Comparison of ENCODE assay signal across 8 mouse cellular contexts in the genomic region with DNA sequence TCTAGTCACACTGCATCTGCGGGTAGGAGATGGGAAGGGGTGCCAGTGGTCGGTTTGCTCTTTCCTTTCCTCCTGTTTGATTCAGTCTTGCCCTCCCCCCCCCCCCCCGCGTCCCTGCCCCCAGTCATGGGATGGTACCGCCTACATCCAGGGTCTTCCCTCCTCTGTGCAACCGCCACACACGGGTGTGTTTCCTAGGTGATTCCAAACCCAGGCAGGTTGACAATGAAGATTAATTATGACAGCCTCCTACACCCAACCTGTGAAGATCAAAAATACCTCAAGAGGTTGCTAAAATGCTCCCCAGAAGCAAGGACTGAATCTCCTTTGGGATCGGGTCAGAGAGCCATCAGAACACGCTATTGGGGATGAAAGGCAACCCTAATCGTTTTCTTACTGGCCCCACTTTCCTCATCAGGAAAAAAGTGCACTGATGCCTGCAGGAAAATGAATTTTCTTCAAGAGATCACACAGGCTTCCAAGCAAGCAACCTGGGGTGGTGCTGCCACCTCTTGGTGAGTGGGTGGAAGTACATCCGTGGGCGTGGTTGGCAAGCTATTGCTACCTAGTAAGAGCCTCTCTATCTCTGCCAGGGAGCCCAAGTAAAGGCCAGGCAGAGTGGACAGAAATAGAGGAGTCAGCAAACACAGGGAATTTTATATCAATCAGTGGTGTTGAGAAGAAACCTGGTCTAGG. TPM values are rescaled to one million over a fixed set of nuclear protein-coding genes. Genes with fewer than 3 reads are reported as not detected.
DNase-seq lines count a peak whose midpoint lies in the region; ATAC-seq and TF ChIP-seq lines count a peak whose summit lies in the region.

No protein-coding gene starts in this region.

- ATAC-seq in embryonic facial prominence, embryonic 15.5 days (ENCODE audit: insufficient number of reproducible peaks, low FRiP score, low TSS enrichment, low read depth) = peak; percentile 59; the same call in 1 of the 2 replicates
- peak; percentile 61; the same call in 1 of the 2 replicates for ATAC-seq in kidney, embryonic 15.5 days (replicated peaks; ENCODE audit: low FRiP score)
- peak; percentile 84 for ATAC-seq in monocyte, adult 5-6 weeks (replicated peaks; ENCODE audit: insufficient number of reproducible peaks, low FRiP score, low TSS enrichment, poor library complexity, severe bottlenecking)

- H3K9me3 ChIP-seq in embryonic facial prominence, embryonic 15.5 days (replicated peaks) = no peaks in the 10 kb centered on the region
- H3K9me3 ChIP-seq in heart, embryonic 10.5 days = no peaks in the 10 kb centered on the region
- no peaks in the 10 kb centered on the region for H3K9me3 ChIP-seq in kidney, embryonic 15.5 days (replicated peaks)

- H3K4me3 ChIP-seq in bone marrow, adult 2 months (replicated peaks; ENCODE audit: control insufficient read depth, low read depth, low read length) = no peak overlapping the region
- H3K4me3 ChIP-seq in embryonic facial prominence, embryonic 15.5 days (replicated peaks) = peak overlapping the region; percentile 39
- peak overlapping the region; percentile 52 for H3K4me3 ChIP-seq in heart, embryonic 10.5 days
- peak overlapping the region; percentile 39 for H3K4me3 ChIP-seq in kidney, embryonic 15.5 days (replicated peaks)

- no peak for TF ChIP-seq POLR2A in bone marrow, adult 2 months (IDR thresholded peaks at IDR 0.05; ENCODE audit: borderline replicate concordance, control insufficient read depth, low read depth, low read length)

- peak; percentile 77 for DNase-seq in A20 (ENCODE audit: low read depth, low spot score)
- DNase-seq in heart, embryonic 10.5 days (ENCODE audit: low spot score) = peak; percentile 93
- peak; percentile 88 for DNase-seq in liver
- peak; percentile 86 to 93 for DNase-seq in spleen, postnatal 4 days (ENCODE audit: low spot score in 2 of 2)

- no peak overlapping the region for H3K27ac ChIP-seq in bone marrow, adult 2 months (ENCODE audit: control insufficient read depth, insufficient read depth, low read depth, low read length, poor library complexity)
- H3K27ac ChIP-seq in embryonic facial prominence, embryonic 15.5 days (replicated peaks) = peak overlapping the region; percentile 55; the same call in 1 of the 2 replicates
- H3K27ac ChIP-seq in heart, embryonic 10.5 days = peak overlapping the region; percentile 79
- H3K27ac ChIP-seq in kidney, embryonic 15.5 days = peak overlapping the region; percentile 78

- H3K36me3 ChIP-seq in embryonic facial prominence, embryonic 15.5 days = no peaks in the 10 kb centered on the region
- H3K36me3 ChIP-seq in heart, embryonic 10.5 days = no peaks in the 10 kb centered on the region
- H3K36me3 ChIP-seq in kidney, embryonic 15.5 days = no peaks in the 10 kb centered on the region

- peaks cover 1% of the 10 kb centered on the region; the same call in 1 of the 2 replicates for H3K4me1 ChIP-seq in bone marrow, adult 2 months (ENCODE audit: control insufficient read depth, insufficient read depth, low read length)
- peaks cover 14% of the 10 kb centered on the region for H3K4me1 ChIP-seq in embryonic facial prominence, embryonic 15.5 days
- peaks cover 25% of the 10 kb centered on the region for H3K4me1 ChIP-seq in heart, embryonic 10.5 days
- peaks cover 18% of the 10 kb centered on the region for H3K4me1 ChIP-seq in kidney, embryonic 15.5 days

- H3K9ac ChIP-seq in embryonic facial prominence, embryonic 15.5 days = no peak overlapping the region
- H3K9ac ChIP-seq in kidney, embryonic 15.5 days = 0 out of 2 replicates have a peak overlapping the region, but pooled peaks have one; percentile 1

- H3K27me3 ChIP-seq in embryonic facial prominence, embryonic 15.5 days = no peaks in the 10 kb centered on the region
- H3K27me3 ChIP-seq in heart, embryonic 10.5 days (ENCODE audit: insufficient read depth, poor library complexity, severe bottlenecking) = no peaks in the 10 kb centered on the region
- no peaks in the 10 kb centered on the region for H3K27me3 ChIP-seq in kidney, embryonic 15.5 days

- H3K4me2 ChIP-seq in embryonic facial prominence, embryonic 15.5 days (replicated peaks) = peak overlapping the region; percentile 51
- peak overlapping the region; percentile 65 for H3K4me2 ChIP-seq in kidney, embryonic 15.5 days

- peak; percentile 97 for TF ChIP-seq CTCF in bone marrow, adult 2 months (IDR thresholded peaks at IDR 0.05; ENCODE audit: control insufficient read depth, insufficient read depth, low read length)

- 18% methylated on average over 12 of the region's 12 CpGs for WGBS in bone marrow, adult 2 months
- WGBS in embryonic facial prominence, embryonic 15.5 days = 9% methylated on average over 9 of the region's 12 CpGs
- WGBS in heart, embryonic 10.5 days = 12% methylated on average over 10 of the region's 12 CpGs
- 15% methylated on average over 11 of the region's 12 CpGs for WGBS in kidney, embryonic 15.5 days

RNA-seq across cellular contexts. Expression of gene Vdac1, which starts 14.6 kb away (rescaled TPM):
- polyA plus RNA-seq in bone marrow, adult 2 months (2011; ENCODE audit: insufficient read depth, insufficient read length, low replicate concordance, missing spikeins) = 68.5 and 89.4 TPM in 2 replicates
- polyA plus RNA-seq in embryonic facial prominence, embryonic 15.5 days (2015; fragmentation: Nextera tagmentation; extraction: Ambion mirVana) = 267 and 268 TPM in 2 replicates
- polyA plus RNA-seq in heart, embryonic 10.5 days (2016; fragmentation: Nextera tagmentation; extraction: Ambion mirVana) = 304 and 442 TPM in 2 replicates
- polyA plus RNA-seq in kidney, embryonic 15.5 days (2015; fragmentation: Nextera tagmentation; extraction: Ambion mirVana) = 336 and 358 TPM in 2 replicates
- total RNA-seq in monocyte, adult 5-6 weeks (2017) = 58.8 to 66.7 TPM (median 64.5 TPM) in 3 replicates

RNA-seq across cellular contexts. Expression of gene 9530068E07Rik, which starts 50.1 kb away (rescaled TPM):
- polyA plus RNA-seq in bone marrow, adult 2 months (2011; ENCODE audit: insufficient read depth, insufficient read length, low replicate concordance, missing spikeins) = 13.4 and 29.2 TPM in 2 replicates
- polyA plus RNA-seq in embryonic facial prominence, embryonic 15.5 days (2015; fragmentation: Nextera tagmentation; extraction: Ambion mirVana) = 201 and 210 TPM in 2 replicates
- polyA plus RNA-seq in heart, embryonic 10.5 days (2016; fragmentation: Nextera tagmentation; extraction: Ambion mirVana) = 201 and 225 TPM in 2 replicates
- 217 and 219 TPM in 2 replicates for polyA plus RNA-seq in kidney, embryonic 15.5 days (2015; fragmentation: Nextera tagmentation; extraction: Ambion mirVana)
- total RNA-seq in monocyte, adult 5-6 weeks (2017) = 65.4 to 88.6 TPM (median 68.4 TPM) in 3 replicates
